Mouse (Mus musculus): ENCODE results near the gene Gm21732.
"Not testable (repeated sequence)": the region's sequence is repeated elsewhere in the genome, so short reads cannot be mapped to it uniquely, and the experiment has no call there.

Gm21732 gene

DNA sequence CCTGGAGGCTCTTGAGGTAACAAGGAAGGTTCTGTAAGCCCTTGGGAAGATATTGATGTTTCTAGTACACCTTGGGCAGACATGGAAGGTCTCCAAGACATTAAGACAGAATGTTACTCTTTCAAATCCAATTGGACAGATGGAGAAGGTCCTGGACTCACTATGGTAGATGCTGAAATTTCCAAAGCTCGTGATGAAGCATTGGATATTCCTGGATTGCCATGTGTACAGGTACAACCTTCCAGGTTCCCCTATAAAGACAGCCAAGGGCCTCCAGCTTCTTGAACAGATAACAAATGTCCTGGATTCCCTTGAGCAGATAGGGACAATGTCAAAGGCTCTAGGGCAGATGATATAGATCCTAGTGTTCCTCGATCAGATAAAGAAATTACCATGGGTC is at the start of gene Gm21732:
TSS of gene Gm21732 (minus strand) at position 101 of the 400 bp plus-strand sequence.
- H3K4me1 ChIP-seq (replicated peaks; ENCODE audit: low read depth, low read length); H3K9me3 ChIP-seq (ENCODE audit: low read length); H3K4me3 ChIP-seq (replicated peaks; ENCODE audit: low read length); H3K36me3 ChIP-seq (ENCODE audit: insufficient read depth, low read length); H3K27me3 ChIP-seq (ENCODE audit: insufficient read depth, low read length): not testable (repeated sequence)

Data from E14TG2a.4 (cell line).